Mouse (Mus musculus) spleen, postnatal 10 days (tissue): ENCODE data around the gene Cox20.
"Not testable (repeated sequence)": the region's sequence is repeated elsewhere in the genome, so short reads cannot be mapped to it uniquely, and the experiment has no call there.

Experiments
- DNase-seq, 2 experiments: peaks; one replicate each; pipeline ENCODE4 v3.0.0; 2021 to 2022; ENCODE audit warnings: low spot score in 2 of 2

Gene Cox20

GRCm38 (mm10) chr1:178320038-178320722, 1.2 kb downstream of the Cox20 start:
- DNase-seq = no peak

GRCm38 (mm10) chr1:178320723-178321590, 2.0 kb downstream of the Cox20 start:
- no peak for DNase-seq

- no peak for DNase-seq
Measured at GRCm38 (mm10) chr1:178321730-178322357, 2.9 kb downstream of the Cox20 start.

GRCm38 (mm10) chr1:178323235-178323634, 4.3 kb downstream of the Cox20 start:
- no peak for DNase-seq

GRCm38 (mm10) chr1:178324568-178324967, 5.6 kb downstream of the Cox20 start:
- DNase-seq = no peak

GRCm38 (mm10) chr1:178326357-178326756, 7.4 kb downstream of the Cox20 start:
- DNase-seq = no peak

- no peak for DNase-seq
Measured at GRCm38 (mm10) chr1:178326950-178327349, 8.0 kb downstream of the Cox20 start.

- no peak for DNase-seq
Measured at GRCm38 (mm10) chr1:178329017-178329416, 10.1 kb downstream of the Cox20 start.

- no peak for DNase-seq
Measured at GRCm38 (mm10) chr1:178329946-178330345, 11.0 kb downstream of the Cox20 start.

- DNase-seq = peak in 1 of 2 experiments; percentile 25
Measured at GRCm38 (mm10) chr1:178335860-178336261, 16.9 kb downstream of the Cox20 start.

- peak; percentile 89 to 96 for DNase-seq
Measured at GRCm38 (mm10) chr1:178336289-178336775, 17.4 kb downstream of the Cox20 start.

- DNase-seq = peak; percentile 65 to 73
Measured at GRCm38 (mm10) chr1:178336777-178337481, 18.0 kb downstream of the Cox20 start.

- DNase-seq = peak; percentile 94 to 97
Measured at GRCm38 (mm10) chr1:178337551-178338317, 18.8 kb downstream of the Cox20 start, which contains the start of gene Hnrnpu. Gene Hnrnpu (minus strand): TSS chr1:178337797.

GRCm38 (mm10) chr1:178338318-178338641, 19.4 kb downstream of the Cox20 start:
- DNase-seq = peak; percentile 43 to 59

GRCm38 (mm10) chr1:178340213-178340612, 21.3 kb downstream of the Cox20 start:
- DNase-seq = no peak

GRCm38 (mm10) chr1:178341435-178341834, 22.5 kb downstream of the Cox20 start:
- no peak for DNase-seq

- DNase-seq = no peak
Measured at GRCm38 (mm10) chr1:178342063-178342462, 23.1 kb downstream of the Cox20 start.

GRCm38 (mm10) chr1:178342612-178343011, 23.7 kb downstream of the Cox20 start:
- DNase-seq = no peak

GRCm38 (mm10) chr1:178344071-178344805, 25.3 kb downstream of the Cox20 start:
- DNase-seq = not testable (repeated sequence)

- no peak for DNase-seq
Measured at GRCm38 (mm10) chr1:178350792-178351191, 31.9 kb downstream of the Cox20 start.
